Mouse (Mus musculus): ENCODE results near the gene Gm17093. TPM values are rescaled to one million over a fixed set of nuclear protein-coding genes. Genes with fewer than 3 reads are reported as not detected.
"Not testable (repeated sequence)": the region's sequence is repeated elsewhere in the genome, so short reads cannot be mapped to it uniquely, and the experiment has no call there.

Gm17093 gene
- not detected in 2 replicates for polyA plus RNA-seq (2015; fragmentation: Nextera tagmentation; extraction: Ambion mirVana)

DNA sequence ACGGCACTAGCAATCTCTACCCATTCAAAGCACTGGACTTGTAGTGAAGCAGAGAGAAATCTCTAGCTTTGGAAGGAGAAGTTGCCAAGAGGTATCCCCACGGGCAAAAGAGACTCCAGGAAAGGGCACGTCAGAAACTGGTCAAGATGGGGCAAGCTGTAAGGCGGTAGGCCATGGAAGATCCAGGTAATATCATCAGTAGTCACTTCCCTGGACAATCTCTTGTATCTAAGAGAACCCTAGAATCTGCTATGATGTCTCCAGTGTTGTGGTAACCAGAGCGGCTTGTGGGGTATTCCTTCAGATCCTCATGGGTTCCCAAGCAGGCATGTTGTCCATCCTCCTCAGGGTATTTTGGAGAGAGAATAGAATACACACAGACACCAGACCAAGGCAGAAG lies at the start of gene Gm17093:
Gm17093 (plus strand) TSS at position 301 of the 400 bp plus-strand sequence.
- H3K4me1 ChIP-seq (ENCODE audit: insufficient read depth, low read depth, low read length); H3K4me3 ChIP-seq (ENCODE audit: low read depth, low read length); H3K4me2 ChIP-seq (replicated peaks; ENCODE audit: low read depth, low read length); DNase-seq (ENCODE audit: low spot score); ATAC-seq; H3K27ac ChIP-seq (ENCODE audit: low read length); H3K9me3 ChIP-seq (ENCODE audit: low read length); H3K9ac ChIP-seq (replicated peaks; ENCODE audit: low read depth); H3K36me3 ChIP-seq (ENCODE audit: insufficient read depth, low read length); H3K27me3 ChIP-seq (replicated peaks; ENCODE audit: insufficient read depth, low read length): not testable (repeated sequence)
- 86% methylated on average over 5 of the region's 5 CpGs for WGBS

DNA sequence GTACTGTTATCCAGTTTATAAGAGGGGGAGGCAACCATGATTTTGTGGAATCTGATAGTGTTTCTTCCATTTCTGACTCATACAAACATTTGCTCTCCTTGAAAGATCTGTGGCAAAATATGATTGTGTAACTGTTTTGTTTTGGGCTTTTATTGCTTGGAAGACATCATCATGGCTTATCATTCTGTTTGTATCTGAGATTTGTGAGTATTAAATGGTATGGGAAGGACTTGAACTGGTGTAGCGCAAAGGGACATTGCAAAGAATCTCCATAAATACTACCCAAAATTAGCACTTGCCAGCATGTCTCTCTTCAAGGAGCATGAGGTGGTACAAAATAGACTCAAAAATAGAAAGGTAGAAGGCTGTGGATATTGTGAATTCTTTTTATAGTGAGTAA lies 25.9 kb upstream of the Gm17093 start, which contains the start of gene BC061237:
BC061237 (plus strand) TSS at position 301 of the 400 bp plus-strand sequence.
- not testable (repeated sequence) for H3K27ac ChIP-seq (ENCODE audit: low read length); ATAC-seq; H3K27me3 ChIP-seq (replicated peaks; ENCODE audit: insufficient read depth, low read length); H3K9ac ChIP-seq (replicated peaks; ENCODE audit: low read depth); H3K4me2 ChIP-seq (replicated peaks; ENCODE audit: low read depth, low read length); H3K9me3 ChIP-seq (ENCODE audit: low read length); DNase-seq (ENCODE audit: low spot score); H3K36me3 ChIP-seq (ENCODE audit: insufficient read depth, low read length); H3K4me1 ChIP-seq (ENCODE audit: insufficient read depth, low read depth, low read length); H3K4me3 ChIP-seq (ENCODE audit: low read depth, low read length)
- WGBS, result no CpG with 5 or more reads among the region's 1 CpGs

- WGBS, result 61% methylated on average over 3 of the region's 5 CpGs
- H3K9me3 ChIP-seq (ENCODE audit: low read length); H3K27ac ChIP-seq (ENCODE audit: low read length); H3K36me3 ChIP-seq (ENCODE audit: insufficient read depth, low read length); H3K27me3 ChIP-seq (replicated peaks; ENCODE audit: insufficient read depth, low read length); H3K4me3 ChIP-seq (ENCODE audit: low read depth, low read length); H3K9ac ChIP-seq (replicated peaks; ENCODE audit: low read depth); ATAC-seq; H3K4me1 ChIP-seq (ENCODE audit: insufficient read depth, low read depth, low read length); DNase-seq (ENCODE audit: low spot score); H3K4me2 ChIP-seq (replicated peaks; ENCODE audit: low read depth, low read length): not testable (repeated sequence)
These were observed 29.9 kb downstream of the Gm17093 start for GRCm38 (mm10) chr14:44547961-44548360.

Other genes starting within 250 kb of the Gm17093 start
- gene Gm8220, start 232.7 kb upstream of the Gm17093 start, polyA plus RNA-seq (2015; fragmentation: Nextera tagmentation; extraction: Ambion mirVana), result not detected in 2 replicates
- gene Gm5930, start 179.7 kb upstream of the Gm17093 start, polyA plus RNA-seq (2015; fragmentation: Nextera tagmentation; extraction: Ambion mirVana), result not detected in 2 replicates
- not detected in 2 replicates for gene Gm8229, start 152.9 kb upstream of the Gm17093 start, polyA plus RNA-seq (2015; fragmentation: Nextera tagmentation; extraction: Ambion mirVana)
- not detected in 2 replicates for gene Gm3371, start 107.6 kb upstream of the Gm17093 start, polyA plus RNA-seq (2015; fragmentation: Nextera tagmentation; extraction: Ambion mirVana)
- gene Gm8232, start 84.6 kb upstream of the Gm17093 start, polyA plus RNA-seq (2015; fragmentation: Nextera tagmentation; extraction: Ambion mirVana), result not detected in 2 replicates
- not detected in 2 replicates for gene BC061237, start 25.8 kb upstream of the Gm17093 start, polyA plus RNA-seq (2015; fragmentation: Nextera tagmentation; extraction: Ambion mirVana)
- not detected in 2 replicates for gene Gm8247, start 64.9 kb downstream of the Gm17093 start, polyA plus RNA-seq (2015; fragmentation: Nextera tagmentation; extraction: Ambion mirVana)
- not detected in 2 replicates for gene Gm5624, start 109.7 kb downstream of the Gm17093 start, polyA plus RNA-seq (2015; fragmentation: Nextera tagmentation; extraction: Ambion mirVana)
- gene Gm8257, start 188.2 kb downstream of the Gm17093 start, polyA plus RNA-seq (2015; fragmentation: Nextera tagmentation; extraction: Ambion mirVana), result not detected in 2 replicates
- not detected in 2 replicates for gene Gm8267, start 232.1 kb downstream of the Gm17093 start, polyA plus RNA-seq (2015; fragmentation: Nextera tagmentation; extraction: Ambion mirVana)